Mouse (Mus musculus) ovary, postnatal 36 days (tissue): ENCODE results near the gene Tpm4.
"Not testable (repeated sequence)": the region's sequence is repeated elsewhere in the genome, so short reads cannot be mapped to it uniquely, and the experiment has no call there.

ENCODE experiments used
- DNase-seq: peaks from one replicate; pipeline ENCODE4 v3.0.0; 2022; ENCODE audit warnings: low spot score, mixed read lengths

Tpm4 gene

GRCm38 (mm10) chr8:72134756-72135445 lies at the start of gene Tpm4:
TSS of gene Tpm4 (plus strand) at chr8:72134975.
- DNase-seq = peak; percentile 78

DNA sequence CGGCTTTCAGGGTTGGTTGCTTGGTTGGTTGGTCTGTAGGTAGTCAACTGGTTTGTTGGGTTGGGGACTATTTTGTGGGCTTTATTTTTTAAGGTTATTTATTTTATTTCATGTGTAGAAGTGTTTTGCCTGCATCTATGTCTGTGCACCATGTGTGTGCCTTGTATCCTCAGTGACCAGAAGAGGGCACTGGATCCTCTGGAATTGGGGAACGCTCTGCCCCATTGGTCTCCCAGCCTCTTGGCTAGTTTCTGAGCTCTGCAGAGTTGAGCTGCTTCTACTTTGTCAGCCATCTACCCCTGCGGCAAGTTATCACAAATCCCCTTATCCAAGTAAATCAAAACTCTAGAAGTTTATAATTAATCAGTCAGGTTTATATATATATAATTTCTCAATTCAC lies 47.2 kb upstream of the Tpm4 start:
- DNase-seq = not testable (repeated sequence)

DNA sequence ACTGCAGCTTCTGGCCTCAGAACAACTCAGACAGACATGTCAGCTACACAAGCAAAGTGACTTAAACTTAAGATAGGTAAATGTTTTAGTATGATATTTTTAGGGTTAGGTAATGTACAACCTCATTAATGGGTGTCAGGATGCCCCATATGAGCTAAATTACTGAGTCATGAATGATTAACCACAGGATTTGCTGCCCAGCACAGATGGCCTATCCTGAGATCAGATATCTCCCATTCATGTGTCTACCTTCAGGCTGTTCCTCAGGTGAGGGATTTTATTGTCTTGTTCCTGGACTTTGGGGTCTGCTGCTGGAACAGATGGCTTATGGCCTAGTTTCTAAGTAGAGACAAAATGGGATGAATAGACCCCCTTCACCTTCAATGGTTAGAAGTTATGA lies 38.1 kb upstream of the Tpm4 start:
- not testable (repeated sequence) for DNase-seq

- peak; percentile 49 for DNase-seq
These were observed 35.2 kb upstream of the Tpm4 start for GRCm38 (mm10) chr8:72099377-72100103.

DNA sequence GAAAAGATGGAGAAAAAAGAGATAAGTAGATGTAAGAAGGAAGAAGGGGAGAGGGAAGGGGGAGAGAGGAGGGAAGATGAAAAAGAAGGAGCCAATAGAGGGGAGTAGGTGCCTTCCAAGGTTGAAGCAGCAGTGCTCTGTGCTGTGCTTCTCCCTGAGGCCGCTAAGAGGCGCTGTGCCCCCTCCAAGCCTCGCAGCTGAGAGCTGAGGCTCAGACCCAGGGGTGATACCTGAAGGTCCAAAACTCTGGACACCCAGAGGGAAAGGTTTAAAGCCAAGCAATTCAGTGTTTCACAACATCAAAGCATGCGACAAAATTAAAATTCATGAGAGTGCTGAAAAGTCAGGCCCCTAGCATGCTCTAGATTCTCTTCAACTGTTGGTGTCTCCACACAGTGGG lies 29.6 kb upstream of the Tpm4 start:
- no peak for DNase-seq

- no peak for DNase-seq
These were observed 28.0 kb upstream of the Tpm4 start, which contains the start of gene Olfr374 for GRCm38 (mm10) chr8:72106740-72107139. TSS of gene Olfr374 (plus strand) at chr8:72107040.

GRCm38 (mm10) chr8:72110876-72111275 lies 23.9 kb upstream of the Tpm4 start:
- no peak for DNase-seq

DNA sequence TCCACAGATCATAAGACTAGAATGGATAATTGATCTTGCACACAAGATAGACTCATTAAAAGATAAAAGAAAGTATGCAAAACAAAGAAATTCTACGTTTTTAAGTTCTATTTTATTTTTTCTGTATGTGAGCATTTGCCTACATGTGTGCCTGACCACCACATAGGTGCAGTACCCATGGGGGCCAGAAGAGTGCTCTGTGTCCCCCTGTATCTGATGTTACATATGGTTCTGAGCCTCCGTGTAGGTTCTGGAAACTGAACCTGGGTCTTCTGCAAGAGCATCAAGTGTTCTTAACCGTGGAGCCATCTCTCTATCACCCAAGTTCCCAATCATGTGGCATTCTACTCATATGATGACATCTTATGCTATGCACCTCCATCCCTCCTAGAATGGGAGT lies 22.3 kb upstream of the Tpm4 start:
- DNase-seq = no peak

DNA sequence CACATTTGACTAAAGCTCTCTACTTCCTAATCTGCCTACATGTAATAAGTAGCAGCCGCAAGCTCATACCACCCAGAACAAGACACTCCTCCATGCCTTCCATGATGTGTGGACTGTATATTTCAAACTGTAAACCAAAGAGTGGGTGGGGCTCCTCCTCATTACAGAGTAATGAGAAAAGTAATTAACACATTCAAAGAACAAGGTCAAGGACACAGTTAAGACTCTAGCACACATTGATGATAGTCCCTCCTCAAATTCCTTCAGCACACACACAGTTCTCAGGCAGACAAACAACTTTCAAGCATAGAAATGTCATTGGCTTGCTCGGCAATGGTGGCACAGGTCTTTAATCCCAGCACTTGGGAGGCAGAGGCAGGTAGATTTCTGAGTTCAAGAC lies 19.6 kb upstream of the Tpm4 start:
- no peak for DNase-seq

GRCm38 (mm10) chr8:72118616-72119015 lies 16.2 kb upstream of the Tpm4 start:
- no peak for DNase-seq

GRCm38 (mm10) chr8:72121486-72121885 lies 13.3 kb upstream of the Tpm4 start:
- DNase-seq = not testable (repeated sequence)

GRCm38 (mm10) chr8:72121997-72122396 lies 12.8 kb upstream of the Tpm4 start:
- DNase-seq = no peak

DNA sequence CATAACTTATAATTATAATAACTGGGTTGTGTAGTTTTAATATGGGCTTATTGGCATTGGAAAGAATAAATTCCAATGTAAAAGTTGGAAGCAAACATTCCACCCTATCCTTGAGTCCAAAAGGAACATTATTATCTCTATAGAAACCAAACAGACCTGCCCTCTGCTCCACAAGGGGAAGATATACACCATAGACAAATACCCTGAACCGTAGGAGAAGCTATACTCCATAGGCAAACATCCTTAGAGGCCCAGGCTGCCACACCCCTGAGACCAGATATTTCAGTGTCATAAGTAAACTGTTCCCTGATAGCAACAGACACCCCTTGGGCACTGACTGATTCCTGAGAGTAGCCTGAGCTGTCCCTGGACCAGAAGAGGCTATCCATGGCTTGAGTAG lies 6.9 kb upstream of the Tpm4 start:
- no peak for DNase-seq

- DNase-seq = no peak
These were observed 3.5 kb upstream of the Tpm4 start for GRCm38 (mm10) chr8:72131251-72131650.

- DNase-seq = no peak
These were observed 2.9 kb upstream of the Tpm4 start for GRCm38 (mm10) chr8:72131901-72132300.

DNA sequence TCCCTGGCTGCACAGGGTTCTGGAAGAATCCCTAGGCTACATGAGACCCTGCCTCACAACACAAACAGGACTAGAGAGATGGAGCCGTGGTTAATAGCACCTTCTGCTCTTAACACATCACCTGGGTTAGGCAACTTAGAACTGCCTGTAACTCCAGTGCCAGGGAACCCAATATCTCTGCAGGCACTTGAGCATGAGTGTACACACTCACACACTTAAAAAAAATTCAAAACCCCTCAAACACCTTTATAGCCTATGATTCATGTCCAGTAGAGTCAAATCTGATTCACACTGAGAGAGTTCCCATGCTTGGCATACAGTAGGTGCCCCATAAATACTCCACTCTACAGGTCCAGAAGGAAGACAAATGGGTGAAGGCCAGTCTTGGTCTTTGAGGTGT lies 2.4 kb upstream of the Tpm4 start:
- no peak for DNase-seq

DNA sequence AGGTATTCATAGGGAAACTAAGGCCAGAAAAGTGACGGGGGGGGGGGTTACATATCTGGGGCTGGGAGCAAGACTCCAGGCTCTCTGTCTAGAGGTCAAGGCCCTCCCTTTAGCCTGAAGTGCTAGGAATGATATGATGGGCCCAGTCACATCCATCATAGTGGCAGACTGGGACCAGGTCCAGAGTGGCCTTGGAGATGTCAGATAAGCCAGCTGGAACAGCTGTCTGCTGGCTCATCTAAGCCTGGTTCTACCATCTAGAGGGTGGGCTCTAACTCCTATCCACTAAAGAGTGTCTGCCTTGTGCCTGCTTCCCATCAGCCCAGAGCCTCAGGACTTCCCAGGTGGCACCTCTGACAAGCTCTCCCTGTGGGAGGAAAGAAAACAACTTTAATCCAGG lies 1.9 kb upstream of the Tpm4 start:
- no peak for DNase-seq

DNA sequence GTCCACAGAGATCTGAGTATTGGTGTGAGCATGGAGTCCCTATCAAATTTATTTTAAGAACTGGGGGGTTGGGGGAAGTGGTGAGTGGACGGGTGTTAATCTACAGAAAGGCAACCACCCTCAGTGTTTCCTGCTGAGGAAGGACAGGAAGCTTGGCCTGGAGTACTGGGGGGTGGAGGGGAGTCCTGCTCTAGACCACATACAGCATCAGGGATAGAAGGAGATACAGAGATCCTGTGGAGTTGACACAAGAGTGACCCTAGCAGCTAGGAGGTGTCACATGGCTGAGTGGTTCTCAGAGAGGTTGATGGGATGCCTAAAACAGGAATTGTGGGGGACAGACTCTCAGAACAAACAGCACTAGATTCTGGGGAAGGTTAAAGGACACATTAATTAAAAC lies 1.3 kb upstream of the Tpm4 start:
- DNase-seq = no peak

DNA sequence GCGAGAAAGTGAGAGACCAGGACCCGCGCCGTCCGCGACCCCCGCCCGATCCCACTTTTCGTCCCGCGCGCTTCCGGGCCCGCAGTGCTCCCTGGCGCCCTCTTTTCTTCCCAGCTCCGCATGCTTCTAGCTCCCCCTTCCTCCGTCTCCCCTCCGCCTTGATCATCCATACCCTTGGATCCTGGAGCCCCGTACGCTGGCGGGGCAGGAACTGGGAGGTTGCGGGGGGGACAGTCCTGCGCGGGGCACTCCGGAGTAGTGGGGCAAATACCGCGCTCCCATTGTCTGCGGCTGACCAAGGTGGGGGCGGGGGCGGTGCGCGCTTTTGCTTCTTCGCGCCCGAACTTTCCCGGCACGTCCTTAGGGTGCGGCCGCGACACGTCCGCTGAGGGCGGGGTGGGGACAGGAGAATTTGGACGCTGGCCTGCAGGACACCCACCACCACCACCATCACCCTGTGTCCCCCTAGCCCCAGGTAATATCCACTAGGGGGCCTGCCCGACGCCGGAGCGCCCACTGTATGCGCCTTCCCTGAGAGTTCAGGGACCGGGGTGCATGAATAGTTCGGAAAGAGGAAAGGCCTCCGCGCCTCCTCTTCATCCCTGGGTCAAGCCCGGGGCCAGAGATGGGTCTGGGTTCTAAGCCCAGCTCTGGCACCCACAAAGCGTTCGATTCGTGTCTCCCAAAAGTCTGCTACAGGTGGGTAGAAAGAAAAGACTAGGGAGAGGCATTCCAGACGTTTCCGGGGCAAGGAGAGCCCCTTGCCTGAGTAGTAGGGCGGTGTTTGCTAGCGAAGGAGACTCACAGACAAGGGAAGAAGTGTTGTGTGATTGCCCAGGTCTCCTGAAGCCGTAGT lies 899 bp downstream of the Tpm4 start:
- DNase-seq = peak; percentile 57

GRCm38 (mm10) chr8:72136302-72136978 lies 1.7 kb downstream of the Tpm4 start:
- peak; percentile 64 for DNase-seq

DNA sequence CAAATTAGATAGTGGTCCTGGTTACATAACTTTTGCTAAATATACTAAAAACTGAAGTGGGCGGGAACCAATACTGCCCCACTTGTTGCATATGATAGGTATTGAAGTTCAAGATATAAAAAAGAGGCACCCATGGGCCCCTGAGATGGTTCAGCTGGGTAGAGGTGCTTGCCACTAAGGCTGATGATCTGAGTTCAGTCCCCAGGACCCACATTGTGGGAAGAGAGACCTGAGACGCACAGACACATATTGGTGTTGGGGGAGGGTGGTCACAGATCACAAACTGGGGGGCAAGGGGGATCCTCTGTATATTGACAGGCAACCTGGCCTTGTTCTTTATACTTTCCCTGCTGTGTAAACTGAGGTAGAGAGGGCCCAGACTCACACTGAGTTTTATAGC lies 2.7 kb downstream of the Tpm4 start:
- no peak for DNase-seq

DNA sequence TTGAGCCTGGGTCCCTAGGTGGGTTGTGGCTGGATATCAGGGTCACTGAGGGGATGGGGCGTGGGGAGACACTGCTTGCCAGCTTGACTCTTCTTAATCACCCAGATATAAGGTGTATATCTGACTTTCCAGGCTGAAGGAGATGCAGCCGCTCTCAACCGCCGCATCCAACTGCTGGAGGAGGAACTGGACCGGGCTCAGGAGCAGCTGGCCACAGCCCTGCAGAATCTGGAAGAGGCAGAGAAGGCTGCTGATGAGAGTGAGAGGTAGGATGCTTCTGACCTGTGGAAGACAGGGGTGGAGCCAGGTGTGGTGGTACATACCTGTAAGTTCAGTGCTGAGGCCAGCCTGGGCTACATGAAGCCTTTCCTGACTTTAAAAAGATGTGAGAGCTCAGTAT lies 3.7 kb downstream of the Tpm4 start:
- no peak for DNase-seq
